In the genomic region with DNA sequence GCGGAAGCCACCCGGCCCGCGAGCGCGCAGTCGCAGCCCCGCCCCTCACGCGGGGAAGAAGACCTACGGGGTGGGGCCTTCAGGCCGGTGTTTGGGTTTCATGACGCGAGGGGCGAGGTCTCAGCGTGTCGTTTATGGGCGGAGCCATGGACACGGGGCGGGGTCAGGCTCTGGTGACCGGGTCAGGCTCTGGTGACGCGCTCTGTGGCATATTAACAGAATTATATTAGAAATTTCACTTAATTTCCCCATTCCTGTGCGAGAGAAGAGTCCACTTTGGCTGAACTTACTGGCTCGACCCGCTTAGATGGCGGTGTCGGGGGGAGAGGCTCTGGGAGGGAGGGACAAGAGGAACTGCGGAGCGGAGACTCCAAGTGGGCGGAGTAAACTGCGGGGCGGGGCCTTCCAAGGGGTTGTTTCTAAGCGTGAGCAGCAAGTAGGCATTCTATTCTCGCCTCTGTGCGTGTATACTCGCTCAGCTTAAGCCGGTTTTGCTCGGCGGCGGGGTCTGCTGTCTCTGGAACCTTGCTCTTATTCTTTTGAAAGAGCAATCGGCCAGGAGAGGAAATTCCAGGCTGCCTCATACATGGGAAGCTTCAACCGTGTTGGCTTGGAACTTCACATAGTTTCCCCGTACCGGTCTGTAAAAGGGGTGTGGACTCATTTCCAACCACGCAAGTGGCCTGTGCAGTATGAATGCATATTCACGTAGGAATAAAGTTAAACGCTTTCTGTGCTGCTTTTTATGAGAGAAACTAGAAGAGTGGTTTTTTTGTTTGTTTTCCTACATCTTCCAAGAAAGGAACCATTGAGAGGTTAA, we compare ENCODE assay signal across 8 mouse cellular contexts. TPM values are rescaled to one million over a fixed set of nuclear protein-coding genes. Genes with fewer than 3 reads are reported as not detected.
DNase-seq lines count a peak whose midpoint lies in the region; ATAC-seq and TF ChIP-seq lines count a peak whose summit lies in the region.
"Not testable (repeated sequence)": the region's sequence is repeated elsewhere in the genome, so short reads cannot be mapped to it uniquely, and the experiment has no call there.

No protein-coding gene starts in this region.

- DNase-seq in adipocyte (ENCODE audit: low spot score), result peak; percentile 23
- peak; percentile 46 to 73 for DNase-seq in heart, adult 18-20 months
- DNase-seq in hindbrain, postnatal 0 days (ENCODE audit: low spot score), result peak; percentile 1
- peak; percentile 57 to 64 for DNase-seq in layer of hippocampus, postnatal 36 days
- DNase-seq in yolk sac, embryonic 10.5 days (ENCODE audit: low spot score), result peak; percentile 28

- peak; percentile 95 for ATAC-seq in embryonic facial prominence, embryonic 13.5 days (ENCODE audit: insufficient number of reproducible peaks, insufficient read depth, low FRiP score, low TSS enrichment, low read depth)
- peak; percentile 98 for ATAC-seq in hindbrain, postnatal 0 days
- ATAC-seq in lung, embryonic 16.5 days (ENCODE audit: low read depth), result peak; percentile 98
- peak; percentile 97 for ATAC-seq in neural tube, embryonic 14.5 days (ENCODE audit: low read depth)

- not testable (repeated sequence) for H3K27ac ChIP-seq in embryonic facial prominence, embryonic 13.5 days; hindbrain, postnatal 0 days; neural tube, embryonic 14.5 days (ENCODE audit: low read depth, low read length)
- peak overlapping the region; percentile 52; the same call in 1 of the 2 replicates for H3K27ac ChIP-seq in lung, embryonic 16.5 days (ENCODE audit: low read length)

- not testable (repeated sequence) for H3K9ac ChIP-seq in embryonic facial prominence, embryonic 13.5 days; hindbrain, postnatal 0 days (replicated peaks; ENCODE audit: low read length); lung, embryonic 16.5 days (ENCODE audit: low read length); neural tube, embryonic 14.5 days (replicated peaks; ENCODE audit: low read depth, low read length)

- H3K27me3 ChIP-seq in embryonic facial prominence, embryonic 13.5 days; hindbrain, postnatal 0 days (ENCODE audit: insufficient read depth, low read length); lung, embryonic 16.5 days (ENCODE audit: control insufficient read depth, insufficient read depth, low read depth, low read length); neural tube, embryonic 14.5 days (ENCODE audit: control insufficient read depth, insufficient read depth, low read length): not testable (repeated sequence)

- not testable (repeated sequence) for TF ChIP-seq CTCF in hindbrain, postnatal 0 days (IDR thresholded peaks at IDR 0.05; ENCODE audit: low read depth)

- H3K4me2 ChIP-seq in embryonic facial prominence, embryonic 13.5 days, result peak overlapping the region; percentile 50
- H3K4me2 ChIP-seq in hindbrain, postnatal 0 days (ENCODE audit: low read depth, low read length), result peak overlapping the region; percentile 31; the same call in 1 of the 2 replicates
- peak overlapping the region; percentile 51 for H3K4me2 ChIP-seq in lung, embryonic 16.5 days (ENCODE audit: low read depth, low read length)
- H3K4me2 ChIP-seq in neural tube, embryonic 14.5 days (ENCODE audit: low read depth, low read length), result not testable (repeated sequence)

- H3K9me3 ChIP-seq in embryonic facial prominence, embryonic 13.5 days; hindbrain, postnatal 0 days (ENCODE audit: low read length); lung, embryonic 16.5 days (ENCODE audit: control insufficient read depth, low read length); neural tube, embryonic 14.5 days (ENCODE audit: control insufficient read depth, low read length): not testable (repeated sequence)

- 1% methylated on average over 15 of the region's 48 CpGs for WGBS in embryonic facial prominence, embryonic 13.5 days
- under 1% methylated on average over 14 of the region's 48 CpGs for WGBS in hindbrain, postnatal 0 days
- under 1% methylated on average over 15 of the region's 48 CpGs for WGBS in lung, embryonic 16.5 days
- WGBS in neural tube, embryonic 14.5 days, result under 1% methylated on average over 10 of the region's 48 CpGs

- H3K4me3 ChIP-seq in embryonic facial prominence, embryonic 13.5 days, result peak overlapping the region; percentile 29
- H3K4me3 ChIP-seq in hindbrain, postnatal 0 days (ENCODE audit: low read length), result peak overlapping the region; percentile 40
- H3K4me3 ChIP-seq in lung, embryonic 16.5 days (ENCODE audit: low read length), result peak overlapping the region; percentile 38
- H3K4me3 ChIP-seq in neural tube, embryonic 14.5 days (ENCODE audit: low read depth, low read length), result peak overlapping the region; percentile 36; the same call in 1 of the 2 replicates

- H3K4me1 ChIP-seq in embryonic facial prominence, embryonic 13.5 days; hindbrain, postnatal 0 days (ENCODE audit: insufficient read depth, low read length); lung, embryonic 16.5 days (replicated peaks; ENCODE audit: control insufficient read depth, insufficient read depth, low read length); neural tube, embryonic 14.5 days (ENCODE audit: control insufficient read depth, insufficient read depth, low read length): not testable (repeated sequence)

- not testable (repeated sequence) for H3K36me3 ChIP-seq in embryonic facial prominence, embryonic 13.5 days; hindbrain, postnatal 0 days (ENCODE audit: insufficient read depth, low read length); lung, embryonic 16.5 days (ENCODE audit: control insufficient read depth, insufficient read depth, low read length); neural tube, embryonic 14.5 days (ENCODE audit: control insufficient read depth, insufficient read depth, low read length)

RNA-seq across cellular contexts. Expression of gene Tagap1, which starts 0.4 kb away (rescaled TPM):
- polyA plus RNA-seq in embryonic facial prominence, embryonic 13.5 days (2015; fragmentation: Nextera tagmentation; extraction: Ambion mirVana), result 49.7 and 50.8 TPM in 2 replicates
- 1 to 10 TPM; 9.3 to 9.7 TPM for total RNA-seq in heart, adult 18-20 months (2021)
- 38.2 and 40.7 TPM in 2 replicates for total RNA-seq in hindbrain, postnatal 0 days (2014; rRNA removed)
- 49.7 and 52.7 TPM in 2 replicates for polyA plus RNA-seq in hindbrain, postnatal 0 days (2015; fragmentation: Nextera tagmentation; extraction: Ambion mirVana)
- total RNA-seq in layer of hippocampus, postnatal 36 days (2021), result 10 to 100 TPM; 24.8 to 24.9 TPM
- polyA plus RNA-seq in lung, embryonic 16.5 days (2015; fragmentation: Nextera tagmentation; extraction: Ambion mirVana), result 51.3 and 52.5 TPM in 2 replicates
- 64.9 and 75.2 TPM in 2 replicates for polyA plus RNA-seq in neural tube, embryonic 14.5 days (2014; fragmentation: Nextera tagmentation; extraction: Ambion mirVana)

RNA-seq across cellular contexts. Expression of gene Rnaset2b, which starts 9.0 kb away (rescaled TPM):
- 179 and 187 TPM in 2 replicates for polyA plus RNA-seq in embryonic facial prominence, embryonic 13.5 days (2015; fragmentation: Nextera tagmentation; extraction: Ambion mirVana)
- 100 to 1,000 TPM; 187 to 203 TPM for total RNA-seq in heart, adult 18-20 months (2021)
- total RNA-seq in hindbrain, postnatal 0 days (2014; rRNA removed), result 12.5 and 24.9 TPM in 2 replicates
- 150 and 167 TPM in 2 replicates for polyA plus RNA-seq in hindbrain, postnatal 0 days (2015; fragmentation: Nextera tagmentation; extraction: Ambion mirVana)
- total RNA-seq in layer of hippocampus, postnatal 36 days (2021), result 10 to 100 TPM; 37.0 to 38.8 TPM
- 287 and 340 TPM in 2 replicates for polyA plus RNA-seq in lung, embryonic 16.5 days (2015; fragmentation: Nextera tagmentation; extraction: Ambion mirVana)
- 66.0 and 91.2 TPM in 2 replicates for polyA plus RNA-seq in neural tube, embryonic 14.5 days (2014; fragmentation: Nextera tagmentation; extraction: Ambion mirVana)

RNA-seq across cellular contexts. Expression of gene Rsph3b, which starts 12.9 kb away (rescaled TPM):
- 35.2 and 42.7 TPM in 2 replicates for polyA plus RNA-seq in embryonic facial prominence, embryonic 13.5 days (2015; fragmentation: Nextera tagmentation; extraction: Ambion mirVana)
- total RNA-seq in heart, adult 18-20 months (2021), result 10 to 100 TPM; 58.5 to 59.3 TPM
- 27.4 and 35.5 TPM in 2 replicates for total RNA-seq in hindbrain, postnatal 0 days (2014; rRNA removed)
- polyA plus RNA-seq in hindbrain, postnatal 0 days (2015; fragmentation: Nextera tagmentation; extraction: Ambion mirVana), result 54.3 and 56.4 TPM in 2 replicates
- total RNA-seq in layer of hippocampus, postnatal 36 days (2021), result 10 to 100 TPM; 29.8 TPM
- 48.9 TPM in 2 replicates for polyA plus RNA-seq in lung, embryonic 16.5 days (2015; fragmentation: Nextera tagmentation; extraction: Ambion mirVana)
- 57.8 and 63.5 TPM in 2 replicates for polyA plus RNA-seq in neural tube, embryonic 14.5 days (2014; fragmentation: Nextera tagmentation; extraction: Ambion mirVana)

RNA-seq across cellular contexts. Expression of gene Gm49721, which starts 17.3 kb away (rescaled TPM):
- 0.61 TPM in 1 of 2 replicates, not detected in the other for polyA plus RNA-seq in embryonic facial prominence, embryonic 13.5 days (2015; fragmentation: Nextera tagmentation; extraction: Ambion mirVana)
- not detected for total RNA-seq in heart, adult 18-20 months (2021)
- total RNA-seq in hindbrain, postnatal 0 days (2014; rRNA removed), result 6.1 and 7.2 TPM in 2 replicates
- 0.54 TPM in 1 of 2 replicates, not detected in the other for polyA plus RNA-seq in hindbrain, postnatal 0 days (2015; fragmentation: Nextera tagmentation; extraction: Ambion mirVana)
- under 1 TPM in 1 of 2 experiments, not detected in 1; 0.22 TPM for total RNA-seq in layer of hippocampus, postnatal 36 days (2021)
- 0.33 and 0.52 TPM in 2 replicates for polyA plus RNA-seq in lung, embryonic 16.5 days (2015; fragmentation: Nextera tagmentation; extraction: Ambion mirVana)
- polyA plus RNA-seq in neural tube, embryonic 14.5 days (2014; fragmentation: Nextera tagmentation; extraction: Ambion mirVana), result 0.44 TPM in 1 of 2 replicates, not detected in the other

Comparison
In these comparisons a context has a peak if more than half of its experiments do, and no peak if none do; other contexts are left out.
1. DNase-seq: peak in every context shown above with its lines; median percentile 60 in layer of hippocampus, postnatal 36 days; 60 in heart, adult 18-20 months; 28 in yolk sac, embryonic 10.5 days; 23 in adipocyte; 1 in hindbrain, postnatal 0 days.